Mouse (Mus musculus): Measurements from ENCODE around the gene Gm10272. TPM values are rescaled to one million over a fixed set of nuclear protein-coding genes. Genes with fewer than 3 reads are reported as not detected.

Gm10272 gene
- polyA plus RNA-seq (2012; ENCODE audit: low replicate concordance) = not detected in 2 replicates

DNA sequence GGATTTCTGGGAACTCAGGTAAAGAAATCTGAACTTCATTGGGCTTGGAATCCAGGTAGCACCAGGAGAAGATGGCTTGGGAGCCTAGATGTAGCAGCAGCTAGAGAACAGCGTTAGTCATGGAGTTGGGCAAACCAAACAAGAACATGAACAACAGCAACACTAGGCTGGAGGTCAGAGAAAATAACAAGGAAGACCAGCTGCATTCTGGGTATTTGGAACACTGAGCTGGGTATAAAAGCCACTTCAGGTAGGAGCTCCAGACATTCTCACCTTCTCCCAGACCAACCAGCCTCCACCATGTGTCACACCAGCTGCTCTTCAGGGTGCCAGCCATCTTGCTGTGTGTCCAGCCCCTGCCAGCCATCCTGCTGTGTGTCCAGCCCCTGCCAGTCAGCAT lies at the start of gene Gm10272:
Gene Gm10272, plus strand, starts transcription at position 301 of the 400 bp plus-strand sequence.

GRCm38 (mm10) chr10:77685895-77686664 lies 20.3 kb upstream of the Gm10272 start, which contains the start of gene Tspear:
Tspear (plus strand) TSS chr10:77686569.

DNA sequence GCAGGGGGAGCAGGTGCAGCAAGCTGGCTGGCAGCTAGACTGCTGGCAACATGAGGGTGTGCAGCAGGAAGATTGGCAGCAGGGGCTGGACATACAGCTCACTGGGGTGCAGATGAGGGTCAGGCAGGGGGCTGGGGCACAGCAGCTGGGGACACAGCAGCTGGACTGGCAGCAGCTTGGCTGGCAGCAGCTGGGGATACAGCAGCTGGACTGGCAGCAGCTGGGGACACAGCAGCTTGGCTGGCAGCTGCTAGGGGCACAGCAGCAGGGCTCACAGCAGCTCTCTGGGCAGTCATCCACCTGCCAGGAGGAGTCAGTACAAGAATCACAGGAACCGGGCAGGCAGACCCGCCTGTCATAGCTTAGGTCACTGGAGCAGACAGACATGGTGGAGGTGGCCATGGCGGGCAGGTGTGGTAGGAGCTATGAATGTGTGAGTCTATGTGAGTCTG lies 16.0 kb upstream of the Gm10272 start, which contains the start of gene Gm19402:
Gene Gm19402, minus strand, starts transcription at position 402 of the 452 bp plus-strand sequence.

GRCm38 (mm10) chr10:77697133-77697532 lies 9.3 kb upstream of the Gm10272 start, which contains the start of gene Gm9508:
Gm9508 (minus strand) TSS chr10:77697233.

DNA sequence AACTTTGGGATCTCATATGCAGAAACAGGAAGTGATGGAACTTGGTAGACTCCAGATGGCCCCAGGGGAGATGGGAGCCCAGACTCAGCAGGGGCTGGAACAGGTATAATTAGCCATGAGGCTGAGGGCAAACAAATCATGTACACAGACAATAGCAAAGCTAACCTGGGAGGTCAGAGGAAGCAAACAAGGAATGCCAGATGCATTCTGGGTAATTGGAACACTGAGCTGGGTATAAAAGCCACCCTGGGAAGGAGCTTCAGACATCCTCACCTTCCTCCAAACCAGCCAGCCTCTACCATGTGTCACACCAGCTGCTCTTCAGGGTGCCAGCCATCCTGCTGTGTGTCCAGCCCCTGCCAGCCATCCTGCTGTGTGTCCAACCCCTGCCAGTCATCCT lies 4.7 kb downstream of the Gm10272 start, which contains the start of gene Gm10024:
Gene Gm10024, plus strand, starts transcription at position 301 of the 400 bp plus-strand sequence.

DNA sequence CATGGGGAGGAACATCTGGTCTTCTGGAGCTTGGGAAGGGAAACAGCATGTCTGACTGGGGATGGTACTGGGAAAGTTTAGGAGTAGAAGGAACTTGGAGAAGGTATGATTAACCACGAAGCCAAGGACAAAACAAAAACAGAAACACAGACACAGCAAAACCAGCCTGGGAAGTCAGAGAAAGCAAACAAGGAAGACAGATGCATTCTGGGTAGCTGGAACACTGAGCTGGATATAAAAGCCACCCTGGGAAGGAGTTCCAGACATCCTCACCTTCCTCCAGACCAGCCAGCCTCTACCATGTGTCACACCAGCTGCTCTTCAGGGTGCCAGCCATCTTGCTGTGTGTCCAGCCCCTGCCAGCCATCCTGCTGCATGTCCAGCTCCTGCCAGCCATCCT lies 9.1 kb downstream of the Gm10272 start, which contains the start of gene Gm10142:
Gene Gm10142, plus strand, starts transcription at position 301 of the 400 bp plus-strand sequence.

GRCm38 (mm10) chr10:77720299-77720698 lies 13.9 kb downstream of the Gm10272 start, which contains the start of gene Krtap12-1:
Krtap12-1 (plus strand) TSS chr10:77720599.

GRCm38 (mm10) chr10:77726186-77726585 lies 19.8 kb downstream of the Gm10272 start, which contains the start of gene Gm10100:
Gm10100 (plus strand) TSS chr10:77726486.

DNA sequence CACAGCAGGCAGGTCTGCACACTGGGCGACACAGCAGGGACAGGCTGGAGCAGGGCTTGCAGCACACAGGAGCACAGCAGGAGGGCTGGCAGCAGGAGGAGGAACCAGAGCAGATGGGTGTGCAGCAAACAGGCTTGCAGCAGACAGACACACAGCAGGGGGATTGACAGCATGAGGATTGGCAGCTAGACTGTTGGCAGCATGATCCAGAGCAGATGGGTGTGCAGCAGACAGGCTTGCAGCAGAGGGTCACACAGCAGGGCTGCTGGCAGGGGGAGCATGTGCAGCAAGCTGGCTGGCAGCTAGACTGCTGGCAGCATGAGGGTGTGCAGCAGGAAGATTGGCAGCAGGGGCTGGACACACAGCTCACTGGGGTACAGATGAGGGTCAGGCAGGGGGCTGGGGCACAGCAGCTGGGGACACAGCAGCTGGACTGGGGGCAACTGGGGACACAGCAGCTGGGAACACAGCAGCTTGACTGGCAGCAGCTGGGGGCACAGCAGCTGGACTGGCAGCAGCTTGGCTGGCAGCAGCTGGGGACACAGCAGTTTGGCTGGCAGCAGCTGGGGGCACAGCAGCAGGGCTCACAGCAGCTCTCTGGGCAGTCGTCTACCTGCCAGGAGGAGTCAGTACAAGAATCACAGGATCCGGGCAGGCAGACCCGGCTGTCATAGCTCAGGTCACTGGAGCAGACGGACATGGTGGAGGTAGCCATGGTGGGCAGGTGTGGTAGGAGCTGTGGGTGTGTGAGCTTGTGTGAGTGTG lies 35.7 kb downstream of the Gm10272 start, which contains the start of gene Gm18596:
Gene Gm18596, minus strand, starts transcription at position 715 of the 765 bp plus-strand sequence.

DNA sequence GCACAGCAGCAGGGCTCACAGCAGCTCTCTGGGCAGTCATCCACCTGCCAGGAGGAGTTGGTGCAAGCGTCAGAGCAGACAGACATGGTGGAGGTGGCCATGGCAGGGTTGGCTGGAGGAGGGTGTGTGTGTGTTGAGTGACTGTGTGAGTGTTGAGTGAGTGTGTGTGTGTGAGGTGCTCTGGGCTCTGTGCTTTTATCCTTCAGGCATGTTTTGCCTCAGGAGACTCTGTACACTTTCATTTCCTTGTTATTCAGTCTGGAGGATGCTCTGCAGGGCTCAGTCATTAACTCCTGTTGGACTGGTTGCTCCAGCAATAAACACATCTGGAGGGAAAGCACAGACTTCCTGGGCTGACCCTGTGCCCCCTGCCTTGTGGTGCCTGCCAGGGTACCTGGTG lies 44.8 kb downstream of the Gm10272 start, which contains the start of gene Gm9736:
Gene Gm9736, minus strand, starts transcription at position 101 of the 400 bp plus-strand sequence.

Other genes with a start within 250 kb of the Gm10272 start
- 56.9 and 130 TPM in 2 replicates for gene Fam207a, start 190.8 kb upstream of the Gm10272 start, polyA plus RNA-seq (2012; ENCODE audit: low replicate concordance)
- 51.4 and 121 TPM in 2 replicates for gene Itgb2, start 176.4 kb upstream of the Gm10272 start, polyA plus RNA-seq (2012; ENCODE audit: low replicate concordance)
- 59.7 and 100 TPM in 2 replicates for gene Pttg1ip, start 124.9 kb upstream of the Gm10272 start, polyA plus RNA-seq (2012; ENCODE audit: low replicate concordance)
- 41.8 and 68.8 TPM in 2 replicates for gene Sumo3, start 100.5 kb upstream of the Gm10272 start, polyA plus RNA-seq (2012; ENCODE audit: low replicate concordance)
- not detected in 2 replicates for gene Gm49325, start 100.4 kb upstream of the Gm10272 start, polyA plus RNA-seq (2012; ENCODE audit: low replicate concordance)
- 22.2 and 40.4 TPM in 2 replicates for gene Ube2g2, start 84.4 kb upstream of the Gm10272 start, polyA plus RNA-seq (2012; ENCODE audit: low replicate concordance)
- gene Tspear, start 20.1 kb upstream of the Gm10272 start, polyA plus RNA-seq (2012; ENCODE audit: low replicate concordance) = 0.80 and 1.4 TPM in 2 replicates
- not detected in 2 replicates for gene Gm19402, start 15.9 kb upstream of the Gm10272 start, polyA plus RNA-seq (2012; ENCODE audit: low replicate concordance)
- not detected in 2 replicates for gene Gm9508, start 9.4 kb upstream of the Gm10272 start, polyA plus RNA-seq (2012; ENCODE audit: low replicate concordance)
- not detected in 2 replicates for gene Gm10024, start 4.8 kb downstream of the Gm10272 start, polyA plus RNA-seq (2012; ENCODE audit: low replicate concordance)
- gene Gm10142, start 9.2 kb downstream of the Gm10272 start, polyA plus RNA-seq (2012; ENCODE audit: low replicate concordance) = not detected in 2 replicates
- not detected in 2 replicates for gene Krtap12-1, start 14.0 kb downstream of the Gm10272 start, polyA plus RNA-seq (2012; ENCODE audit: low replicate concordance)
- gene Gm10100, start 19.9 kb downstream of the Gm10272 start, polyA plus RNA-seq (2012; ENCODE audit: low replicate concordance) = not detected in 2 replicates
- not detected in 2 replicates for gene Gm18596, start 36.0 kb downstream of the Gm10272 start, polyA plus RNA-seq (2012; ENCODE audit: low replicate concordance)
- not detected in 2 replicates for gene Gm9736, start 44.7 kb downstream of the Gm10272 start, polyA plus RNA-seq (2012; ENCODE audit: low replicate concordance)
- not detected in 2 replicates for gene Gm3233, start 53.1 kb downstream of the Gm10272 start, polyA plus RNA-seq (2012; ENCODE audit: low replicate concordance)
- gene Gm3238, start 64.7 kb downstream of the Gm10272 start, polyA plus RNA-seq (2012; ENCODE audit: low replicate concordance) = not detected in 2 replicates
- not detected in 2 replicates for gene Gm7138, start 70.3 kb downstream of the Gm10272 start, polyA plus RNA-seq (2012; ENCODE audit: low replicate concordance)
- gene Gm3250, start 75.9 kb downstream of the Gm10272 start, polyA plus RNA-seq (2012; ENCODE audit: low replicate concordance) = not detected in 2 replicates
- not detected in 2 replicates for gene Gm7137, start 81.6 kb downstream of the Gm10272 start, polyA plus RNA-seq (2012; ENCODE audit: low replicate concordance)
- not detected in 2 replicates for gene Gm9639, start 88.5 kb downstream of the Gm10272 start, polyA plus RNA-seq (2012; ENCODE audit: low replicate concordance)
- not detected in 2 replicates for gene Gm19668, start 92.5 kb downstream of the Gm10272 start, polyA plus RNA-seq (2012; ENCODE audit: low replicate concordance)
- not detected in 2 replicates for gene Gm9507, start 105.2 kb downstream of the Gm10272 start, polyA plus RNA-seq (2012; ENCODE audit: low replicate concordance)
- not detected in 2 replicates for gene Gm2696, start 108.1 kb downstream of the Gm10272 start, polyA plus RNA-seq (2012; ENCODE audit: low replicate concordance)
- gene Krtap10-4, start 120.5 kb downstream of the Gm10272 start, polyA plus RNA-seq (2012; ENCODE audit: low replicate concordance) = not detected in 2 replicates
- not detected in 2 replicates for gene Krtap10-10, start 129.3 kb downstream of the Gm10272 start, polyA plus RNA-seq (2012; ENCODE audit: low replicate concordance)
- gene Gm36176, start 140.2 kb downstream of the Gm10272 start, polyA plus RNA-seq (2012; ENCODE audit: low replicate concordance) = not detected in 2 replicates
- not detected in 2 replicates for gene Gm10318, start 146.2 kb downstream of the Gm10272 start, polyA plus RNA-seq (2012; ENCODE audit: low replicate concordance)
- gene Gm3285, start 155.3 kb downstream of the Gm10272 start, polyA plus RNA-seq (2012; ENCODE audit: low replicate concordance) = not detected in 2 replicates
- 0.25 and 0.51 TPM in 2 replicates for gene Lrrc3, start 195.9 kb downstream of the Gm10272 start, polyA plus RNA-seq (2012; ENCODE audit: low replicate concordance)